Mouse (Mus musculus): Measurements from ENCODE around the gene Stk24. TPM values are rescaled to one million over a fixed set of nuclear protein-coding genes. Genes with fewer than 3 reads are reported as not detected.

The Stk24 gene
- total and polyA plus RNA-seq, 2 experiments from 2014 or later = 15.0 to 18.7 TPM

- DNase-seq (ENCODE audit: low spot score) (no peak), ATAC-seq (no peak)
- Histone ChIP-seq H3K9me3 (ENCODE audit: low read length) (no peaks in the 10 kb centered on the region), H3K36me3 (ENCODE audit: insufficient read depth, low read length) (peaks cover 42% of the 10 kb centered on the region), H3K4me3 (ENCODE audit: low read length) (no peak overlapping the region), H3K4me1 (ENCODE audit: insufficient read depth, low read length) (no peaks in the 10 kb centered on the region), H3K27me3 (ENCODE audit: insufficient read depth, low read length) (no peaks in the 10 kb centered on the region), H3K27ac (no peak overlapping the region), H3K4me2 (ENCODE audit: low read depth, low read length) (no peak overlapping the region), H3K9ac (replicated peaks; ENCODE audit: low read length) (no peak overlapping the region)
- no peak for TF ChIP-seq CTCF (IDR thresholded peaks at IDR 0.05; ENCODE audit: low read depth)
- WGBS = 94% methylated on average over 15 of the region's 15 CpGs
Measured at GRCm38 (mm10) chr14:121244104-121244503, 135.7 kb downstream of the Stk24 start.

GRCm38 (mm10) chr14:121239386-121239785 is 140.4 kb downstream of the Stk24 start:
- no peak for ATAC-seq
- DNase-seq (ENCODE audit: low spot score) = no peak
- no peaks in the 10 kb centered on the region for H3K4me1 ChIP-seq (ENCODE audit: insufficient read depth, low read length)
- H3K4me3 ChIP-seq (ENCODE audit: low read length) = no peak overlapping the region
- peaks cover 36% of the 10 kb centered on the region for H3K36me3 ChIP-seq (ENCODE audit: insufficient read depth, low read length)
- 85% methylated on average over 8 of the region's 8 CpGs for whole genome bisulfite sequencing
- H3K27me3 ChIP-seq (ENCODE audit: insufficient read depth, low read length) = no peaks in the 10 kb centered on the region
- no peak for TF ChIP-seq CTCF (IDR thresholded peaks at IDR 0.05; ENCODE audit: low read depth)
- H3K27ac ChIP-seq = no peak overlapping the region
- no peak overlapping the region for H3K9ac ChIP-seq (replicated peaks; ENCODE audit: low read length)
- H3K9me3 ChIP-seq (ENCODE audit: low read length) = no peaks in the 10 kb centered on the region
- H3K4me2 ChIP-seq (ENCODE audit: low read depth, low read length) = no peak overlapping the region

GRCm38 (mm10) chr14:121238727-121239126 is 141.1 kb downstream of the Stk24 start:
- no peaks in the 10 kb centered on the region for H3K27me3 ChIP-seq (ENCODE audit: insufficient read depth, low read length)
- 95% methylated on average over 10 of the region's 10 CpGs for WGBS
- H3K4me2 ChIP-seq (ENCODE audit: low read depth, low read length) = no peak overlapping the region
- no peaks in the 10 kb centered on the region for H3K4me1 ChIP-seq (ENCODE audit: insufficient read depth, low read length)
- no peak overlapping the region for H3K4me3 ChIP-seq (ENCODE audit: low read length)
- H3K9ac ChIP-seq (replicated peaks; ENCODE audit: low read length) = no peak overlapping the region
- no peak overlapping the region for H3K27ac ChIP-seq
- no peak for ATAC-seq
- H3K9me3 ChIP-seq (ENCODE audit: low read length) = no peaks in the 10 kb centered on the region
- peaks cover 31% of the 10 kb centered on the region for H3K36me3 ChIP-seq (ENCODE audit: insufficient read depth, low read length)
- no peak for TF ChIP-seq CTCF (IDR thresholded peaks at IDR 0.05; ENCODE audit: low read depth)
- DNase-seq (ENCODE audit: low spot score) = no peak

GRCm38 (mm10) chr14:121236736-121237135 is 143.1 kb downstream of the Stk24 start:
- 48% methylated on average over 4 of the region's 4 CpGs for WGBS
- no peak overlapping the region for H3K4me2 ChIP-seq (ENCODE audit: low read depth, low read length)
- ATAC-seq = 0 out of 2 replicates have a peak, but pooled peaks have one; percentile 35
- H3K9ac ChIP-seq (replicated peaks; ENCODE audit: low read length) = no peak overlapping the region
- DNase-seq (ENCODE audit: low spot score) = no peak
- no peak overlapping the region for H3K4me3 ChIP-seq (ENCODE audit: low read length)
- no peak overlapping the region for H3K27ac ChIP-seq
- H3K4me1 ChIP-seq (ENCODE audit: insufficient read depth, low read length) = no peaks in the 10 kb centered on the region
- H3K9me3 ChIP-seq (ENCODE audit: low read length) = no peaks in the 10 kb centered on the region
- H3K27me3 ChIP-seq (ENCODE audit: insufficient read depth, low read length) = no peaks in the 10 kb centered on the region
- H3K36me3 ChIP-seq (ENCODE audit: insufficient read depth, low read length) = peaks cover 24% of the 10 kb centered on the region; the same call in 1 of the 2 replicates
- no peak for TF ChIP-seq CTCF (IDR thresholded peaks at IDR 0.05; ENCODE audit: low read depth)

Other genes with a start within 250 kb of the Stk24 start
- gene Slc15a1, start 125.2 kb upstream of the Stk24 start, total RNA-seq (2014; rRNA removed) = not detected in 2 replicates
- gene Slc15a1, start 125.2 kb upstream of the Stk24 start, polyA plus RNA-seq (2015; fragmentation: Nextera tagmentation; extraction: Ambion mirVana) = 0.08 TPM in 2 replicates

Measured in hindbrain, postnatal 0 days (tissue).